Mouse (Mus musculus): ENCODE data around the gene Usp47. TPM values are rescaled to one million over a fixed set of nuclear protein-coding genes. Genes with fewer than 3 reads are reported as not detected.

The Usp47 gene
- polyA plus RNA-seq (2015; fragmentation: Nextera tagmentation; extraction: Ambion mirVana), result 33.3 and 38.4 TPM in 2 replicates

GRCm38 (mm10) chr7:112023150-112023600, at the start of gene Usp47:
Gene Usp47 (plus strand): TSS chr7:112023504.

DNA sequence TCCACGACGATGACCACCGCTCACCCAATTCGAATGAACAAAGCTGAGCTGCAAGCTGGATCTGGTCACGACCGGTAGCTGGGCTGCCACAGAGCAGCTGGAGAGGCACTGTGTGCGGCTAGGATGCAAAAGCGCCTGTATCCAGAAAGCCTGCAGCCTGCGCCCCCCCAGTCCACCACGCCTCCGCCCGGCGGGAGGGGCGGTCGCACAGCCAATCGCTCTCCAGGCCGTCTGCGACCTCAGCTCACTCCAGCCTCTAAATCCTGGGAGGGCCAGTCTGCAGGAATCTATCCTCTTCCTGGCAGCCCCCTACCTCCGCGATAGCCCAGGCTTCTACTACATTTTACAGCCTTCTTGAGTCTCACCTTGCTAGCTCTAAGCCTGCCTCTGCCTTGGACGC, 135.6 kb downstream of the Usp47 start, which contains the start of gene Dkk3:
Gene Dkk3 (minus strand): TSS at position 116 of the 400 bp plus-strand sequence.

Other genes starting within 250 kb of the Usp47 start
- 19.9 and 24.1 TPM in 2 replicates for gene Galnt18, start 243.5 kb upstream of the Usp47 start, polyA plus RNA-seq (2015; fragmentation: Nextera tagmentation; extraction: Ambion mirVana)
- gene Dkk3, start 135.6 kb downstream of the Usp47 start, polyA plus RNA-seq (2015; fragmentation: Nextera tagmentation; extraction: Ambion mirVana), result 48.8 and 49.9 TPM in 2 replicates
- gene Mical2, start 202.4 kb downstream of the Usp47 start, polyA plus RNA-seq (2015; fragmentation: Nextera tagmentation; extraction: Ambion mirVana), result 6.4 and 7.2 TPM in 2 replicates

Data from neural tube, postnatal 0 days (tissue).